Mouse (Mus musculus): ENCODE results near the gene Mybbp1a. TPM values are rescaled to one million over a fixed set of nuclear protein-coding genes. Genes with fewer than 3 reads are reported as not detected.

Gene Mybbp1a
- 10 to 100 TPM; 55.7 to 56.2 TPM for total RNA-seq (2021)
- long read RNA-seq, experiment 1, full-length matches to known transcripts = 21 of 41 reads
- long read RNA-seq, experiment 1, partial matches to known transcripts = 11 of 41 reads
- long read RNA-seq, experiment 1, other reads (novel, unspliced or antisense) = 9 of 41 reads
- long read RNA-seq, experiment 2, full-length matches to known transcripts = 27 of 48 reads
- long read RNA-seq, experiment 2, partial matches to known transcripts = 9 of 48 reads
- long read RNA-seq, experiment 2, other reads (novel, unspliced or antisense) = 12 of 48 reads

DNA sequence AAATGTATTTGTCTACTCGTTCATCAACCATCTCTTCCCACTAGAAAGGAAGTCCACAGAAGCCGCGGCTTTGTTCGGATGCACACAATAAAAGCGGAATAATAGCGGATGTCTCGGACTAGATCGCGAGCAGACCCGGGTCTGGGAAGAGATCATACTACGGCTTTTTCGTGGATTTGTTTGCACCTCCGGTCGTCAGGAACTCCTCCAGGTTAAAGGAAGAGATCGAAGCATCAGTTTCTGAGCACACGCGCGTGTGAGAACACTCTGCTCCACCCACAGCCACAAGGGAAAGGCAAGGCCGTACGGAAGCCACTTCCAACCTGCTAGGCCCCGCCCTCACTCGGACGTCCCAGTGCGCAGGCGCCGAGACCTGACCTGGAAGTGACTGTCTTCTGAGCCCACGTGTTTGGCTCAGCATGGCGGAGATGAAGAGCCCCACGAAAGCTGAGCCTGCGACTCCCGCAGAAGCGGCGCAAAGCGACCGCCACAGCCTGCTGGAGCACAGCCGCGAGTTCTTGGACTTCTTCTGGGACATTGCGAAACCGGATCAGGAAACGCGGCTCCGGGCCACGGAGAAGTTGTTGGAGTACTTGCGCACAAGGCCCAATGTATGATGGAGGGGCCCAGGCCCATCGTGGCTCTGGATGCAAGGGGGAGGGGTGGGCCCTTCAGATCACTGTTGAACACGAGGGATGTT is at the start of gene Mybbp1a:
Gene Mybbp1a (plus strand): TSS at position 391 of the 700 bp plus-strand sequence.
- no peak for TF ChIP-seq CTCF (conservative IDR thresholded peaks at IDR 0.05)
- Histone ChIP-seq H3K27ac (peak within 1 kb of the TSS; percentile 95), H3K4me3 (peak within 1 kb of the TSS; percentile 85)
- DNase-seq (ENCODE audit: low spot score in 2 of 2) = peak; percentile 98 to 99

DNA sequence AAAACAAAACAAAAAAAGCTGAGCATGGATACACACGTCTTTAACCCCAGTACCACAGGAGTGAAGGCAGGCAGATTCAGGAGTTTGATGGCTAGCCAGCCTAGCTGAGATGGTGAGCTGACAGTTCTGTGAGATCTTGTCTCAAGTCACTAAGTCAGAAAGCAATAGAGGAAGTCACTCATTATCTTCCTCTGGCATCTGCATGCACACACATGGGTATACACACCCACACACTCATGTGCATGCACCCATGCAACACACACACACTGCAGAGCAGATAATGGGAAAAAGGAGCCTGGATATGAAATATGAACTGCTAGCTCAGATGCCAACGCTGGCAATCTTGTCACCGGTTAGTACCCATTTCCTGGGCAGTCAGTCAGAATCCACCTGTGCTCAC is 47.9 kb upstream of the Mybbp1a start:
- Histone ChIP-seq H3K27ac (no peak overlapping the region; the same call in 1 of the 2 replicates), H3K4me3 (no peak overlapping the region)
- DNase-seq (ENCODE audit: low spot score in 2 of 2) = no peak
- TF ChIP-seq CTCF (conservative IDR thresholded peaks at IDR 0.05) = no peak

DNA sequence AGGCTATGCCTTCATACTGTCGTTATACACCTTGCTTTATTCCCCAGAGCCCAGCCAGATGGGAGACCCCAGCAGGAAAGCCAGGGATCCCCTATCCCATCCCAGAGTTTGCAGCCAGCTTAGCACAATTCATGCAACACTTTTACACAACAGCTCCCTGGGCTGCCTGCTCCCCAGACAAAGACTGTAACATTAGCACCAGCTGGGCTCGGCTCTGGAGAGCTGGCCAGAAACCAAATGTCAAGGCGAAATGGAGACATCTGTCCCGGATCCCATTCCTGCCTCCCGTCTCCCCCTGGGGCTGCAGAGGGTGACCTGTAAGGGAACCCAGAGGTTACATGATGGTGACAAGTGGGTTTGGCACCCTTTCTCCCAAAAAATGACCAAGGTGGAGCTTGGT is 47.5 kb upstream of the Mybbp1a start:
- no peak for DNase-seq (ENCODE audit: low spot score in 2 of 2)
- H3K27ac ChIP-seq = no peak overlapping the region; the same call in 1 of the 2 replicates
- no peak overlapping the region for H3K4me3 ChIP-seq
- TF ChIP-seq CTCF (conservative IDR thresholded peaks at IDR 0.05) = no peak

DNA sequence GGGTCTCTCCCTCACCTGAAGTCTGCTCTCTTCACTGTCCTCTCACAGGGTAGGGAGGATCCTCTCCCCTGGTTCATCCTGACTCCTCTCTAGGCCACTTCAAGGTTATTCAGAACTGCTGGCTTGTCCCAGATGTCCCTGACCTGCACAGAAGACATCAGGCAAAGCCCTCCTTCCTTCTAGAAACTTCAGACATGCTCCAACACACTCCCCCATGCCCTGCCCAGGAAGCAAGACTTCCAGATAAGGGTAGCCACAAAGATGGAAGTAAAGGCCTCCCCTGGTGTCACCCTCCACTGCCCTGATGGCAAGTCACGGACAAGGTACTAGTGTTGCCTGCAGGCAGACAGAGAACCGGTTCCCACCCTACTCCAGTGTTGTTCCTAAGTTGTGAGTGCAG is 46.5 kb upstream of the Mybbp1a start:
- TF ChIP-seq CTCF (conservative IDR thresholded peaks at IDR 0.05) = no peak
- no peak for DNase-seq (ENCODE audit: low spot score in 2 of 2)
- no peak overlapping the region for H3K4me3 ChIP-seq
- no peak overlapping the region for H3K27ac ChIP-seq

DNA sequence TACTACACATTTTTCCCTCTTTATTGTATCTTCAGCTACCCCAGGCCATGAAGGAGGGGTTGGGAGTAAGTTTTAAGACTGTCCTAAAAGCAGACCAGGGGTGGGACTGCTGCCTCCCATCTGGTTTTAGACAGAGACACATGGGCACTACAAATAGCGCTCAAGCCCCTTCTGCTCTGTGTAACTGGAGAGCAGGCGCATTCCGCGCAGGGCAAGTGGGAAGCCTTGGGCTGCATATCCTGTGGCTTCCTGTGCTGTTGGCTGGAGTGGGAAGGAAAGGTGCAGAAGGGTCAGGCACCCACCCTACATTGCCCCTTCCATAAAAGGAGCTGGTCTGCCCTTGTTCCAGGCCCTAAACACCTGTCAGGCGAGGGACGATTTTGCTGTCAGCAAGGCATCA is 45.5 kb upstream of the Mybbp1a start:
- Histone ChIP-seq H3K27ac (no peak overlapping the region), H3K4me3 (no peak overlapping the region)
- no peak for TF ChIP-seq CTCF (conservative IDR thresholded peaks at IDR 0.05)
- no peak for DNase-seq (ENCODE audit: low spot score in 2 of 2)

DNA sequence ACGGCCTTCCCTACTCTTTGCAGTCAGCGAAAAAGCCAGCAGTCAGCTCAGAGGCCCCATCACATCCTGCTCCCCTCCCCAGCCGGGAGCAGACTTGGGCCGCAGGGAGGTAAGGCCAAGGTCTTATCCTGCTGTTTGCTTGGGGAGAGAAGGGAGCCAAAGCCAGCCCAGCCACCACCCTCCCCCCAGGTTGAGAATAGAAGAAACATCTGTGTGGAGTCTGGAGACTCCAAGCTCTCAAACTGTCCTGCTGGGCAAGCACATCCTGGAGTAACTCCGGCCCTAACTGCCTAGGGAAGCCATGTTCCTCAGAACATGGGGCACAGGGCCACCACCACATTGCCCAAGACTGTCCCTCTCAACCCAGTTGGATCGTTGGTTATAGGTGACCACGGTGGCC is 44.5 kb upstream of the Mybbp1a start:
- TF ChIP-seq CTCF (conservative IDR thresholded peaks at IDR 0.05) = no peak
- H3K27ac ChIP-seq = no peak overlapping the region
- no peak for DNase-seq (ENCODE audit: low spot score in 2 of 2)
- H3K4me3 ChIP-seq = no peak overlapping the region

DNA sequence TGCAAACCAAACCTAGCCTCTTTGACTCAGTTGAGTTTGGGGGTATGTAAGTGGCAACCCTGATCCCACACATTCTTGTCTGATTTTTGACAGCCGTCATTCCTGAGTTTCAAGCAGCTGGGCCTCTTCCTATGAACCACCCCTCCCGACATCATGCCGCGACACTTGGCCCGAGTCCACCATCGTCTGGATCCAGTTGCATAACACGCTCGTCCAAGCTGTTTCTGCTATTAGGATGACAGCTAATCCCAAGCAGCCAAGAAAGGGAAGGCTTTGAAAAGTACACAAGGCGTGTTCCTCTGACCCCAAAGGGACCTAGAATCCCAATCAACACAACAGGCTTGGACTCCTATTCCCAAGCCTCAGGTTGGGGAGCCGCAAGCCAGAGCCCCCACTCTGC is 44.1 kb upstream of the Mybbp1a start:
- peak in 1 of 2 experiments; percentile 54 for DNase-seq (ENCODE audit: low spot score in 2 of 2)
- no peak for TF ChIP-seq CTCF (conservative IDR thresholded peaks at IDR 0.05)
- Histone ChIP-seq H3K4me3 (no peak overlapping the region), H3K27ac (no peak overlapping the region)

DNA sequence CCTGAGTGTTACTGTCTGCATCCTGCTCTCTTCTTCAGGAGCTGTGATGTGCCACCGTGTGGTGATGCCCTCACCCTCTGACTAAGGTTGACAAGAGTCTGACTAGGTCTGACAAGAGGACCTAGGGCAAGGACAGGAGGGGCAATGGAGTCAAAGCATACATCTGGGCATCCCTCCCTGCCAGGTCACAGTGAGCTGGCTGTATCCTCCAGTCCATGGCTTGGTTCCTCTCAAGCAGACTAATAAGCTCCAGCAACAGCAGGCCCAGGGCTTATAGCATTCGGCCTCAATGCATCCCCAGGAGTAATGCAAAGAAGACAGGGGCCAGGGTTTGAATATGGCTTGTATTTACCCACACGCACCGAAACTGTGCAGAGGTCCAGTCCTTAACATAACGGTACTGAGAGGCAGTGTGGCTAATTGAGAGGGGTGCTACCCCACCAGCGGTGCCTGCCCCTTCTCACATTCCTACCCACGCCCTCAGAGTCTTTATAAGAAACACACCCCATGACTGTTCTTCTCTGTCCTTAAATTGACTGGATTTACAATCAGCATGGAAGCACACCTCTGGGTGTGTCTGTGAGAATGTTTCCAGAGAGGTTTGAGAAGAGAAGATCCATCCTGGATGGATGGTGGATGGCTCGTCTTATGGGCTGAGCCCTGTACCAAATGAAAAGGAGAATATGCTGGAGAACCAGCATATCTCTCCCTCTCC is 43.2 kb upstream of the Mybbp1a start:
- no peak for DNase-seq (ENCODE audit: low spot score in 2 of 2)
- Histone ChIP-seq H3K4me3 (no peak overlapping the region), H3K27ac (no peak overlapping the region)
- no peak for TF ChIP-seq CTCF (conservative IDR thresholded peaks at IDR 0.05)

DNA sequence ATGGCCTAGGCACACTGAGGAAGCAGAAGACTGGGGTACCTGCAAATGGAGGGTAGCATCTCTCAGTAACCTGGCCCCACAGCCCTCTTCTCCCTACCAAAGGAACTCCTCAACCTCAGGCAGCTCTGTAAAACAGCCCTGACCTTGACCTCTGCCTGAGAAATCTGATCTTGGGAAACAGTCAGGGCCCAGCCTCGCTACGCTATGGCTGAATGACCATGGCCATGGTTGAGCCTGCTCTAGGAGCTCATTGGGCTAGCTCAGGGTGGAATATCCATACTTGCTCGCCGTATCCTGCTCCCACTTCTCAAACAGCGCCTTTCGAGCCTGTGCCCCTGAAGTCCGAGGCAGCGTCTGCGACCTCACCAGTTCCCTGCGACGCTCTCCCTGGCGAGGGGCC is 40.1 kb upstream of the Mybbp1a start:
- DNase-seq (ENCODE audit: low spot score in 2 of 2) = no peak
- Histone ChIP-seq H3K27ac (no peak overlapping the region), H3K4me3 (no peak overlapping the region)
- no peak for TF ChIP-seq CTCF (conservative IDR thresholded peaks at IDR 0.05)

DNA sequence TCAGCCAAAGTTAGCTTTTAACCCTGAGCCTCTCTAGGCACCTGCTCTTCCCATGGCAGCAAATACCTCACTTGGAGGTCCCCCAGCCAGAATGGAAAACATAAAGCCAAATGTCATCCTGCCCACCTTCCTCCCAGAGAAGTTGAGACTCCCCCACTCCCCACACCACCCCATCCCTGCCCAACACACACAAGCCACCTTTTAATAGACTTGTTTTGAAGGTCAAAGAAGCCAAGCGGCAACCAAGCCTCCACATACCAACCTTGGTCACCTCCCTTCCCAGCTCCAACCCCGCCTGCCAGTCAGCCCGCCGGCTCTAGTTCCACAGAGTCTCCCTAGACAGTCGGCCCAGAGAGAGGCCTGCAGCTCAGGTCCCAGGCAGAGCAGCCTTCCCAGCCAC is 39.1 kb upstream of the Mybbp1a start:
- H3K4me3 ChIP-seq = no peak overlapping the region
- TF ChIP-seq CTCF (conservative IDR thresholded peaks at IDR 0.05) = no peak

DNA sequence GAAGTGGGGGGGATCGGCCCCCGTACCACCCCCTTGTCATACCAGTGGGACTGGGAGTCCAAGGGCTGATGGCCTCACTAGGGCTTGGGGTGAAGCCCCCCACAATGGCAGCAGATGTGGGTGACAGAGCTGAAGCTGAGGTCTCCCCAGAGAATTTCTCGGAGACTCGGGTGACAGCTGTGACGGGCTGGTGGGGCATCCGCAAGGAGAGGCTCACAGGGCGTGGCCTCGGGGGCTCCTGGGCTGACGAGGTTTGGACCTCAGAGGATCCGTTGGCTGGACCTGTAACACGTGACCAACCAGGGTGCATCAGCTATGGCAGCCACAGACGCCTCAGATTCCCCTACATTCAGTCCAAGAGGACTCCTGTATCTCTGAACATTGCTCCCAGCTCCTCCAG is 38.2 kb upstream of the Mybbp1a start:
- H3K4me3 ChIP-seq = no peak overlapping the region
- no peak overlapping the region for H3K27ac ChIP-seq
- DNase-seq (ENCODE audit: low spot score in 2 of 2) = no peak
- TF ChIP-seq CTCF (conservative IDR thresholded peaks at IDR 0.05) = no peak

More for the DNA sequence above, 39.1 kb upstream of the Mybbp1a start:
- H3K27ac ChIP-seq = no peak overlapping the region
- no peak for DNase-seq (ENCODE audit: low spot score in 2 of 2)

DNA sequence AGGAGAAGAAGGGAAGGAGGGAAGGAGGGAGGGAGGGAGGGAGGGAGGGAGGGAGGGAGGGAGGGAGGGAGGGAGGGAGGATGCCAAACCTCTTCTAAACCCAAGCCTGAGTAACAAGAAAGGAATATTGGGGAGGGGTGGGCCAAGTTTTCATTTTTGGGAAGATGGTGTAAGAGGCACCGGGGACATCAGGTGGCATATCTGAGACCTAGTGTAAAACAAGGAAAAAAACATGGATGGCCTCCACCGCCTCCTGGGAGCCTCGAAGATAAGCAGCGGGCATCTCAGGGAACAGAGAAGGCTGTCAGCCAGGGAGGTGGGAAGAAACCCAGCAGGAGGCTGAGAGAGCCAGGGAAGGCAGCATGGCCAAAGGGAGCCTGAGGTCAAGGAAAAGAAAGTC is 35.6 kb upstream of the Mybbp1a start:
- H3K27ac ChIP-seq = no peak overlapping the region
- no peak overlapping the region for H3K4me3 ChIP-seq
- DNase-seq (ENCODE audit: low spot score in 2 of 2) = no peak
- TF ChIP-seq CTCF (conservative IDR thresholded peaks at IDR 0.05) = no peak

DNA sequence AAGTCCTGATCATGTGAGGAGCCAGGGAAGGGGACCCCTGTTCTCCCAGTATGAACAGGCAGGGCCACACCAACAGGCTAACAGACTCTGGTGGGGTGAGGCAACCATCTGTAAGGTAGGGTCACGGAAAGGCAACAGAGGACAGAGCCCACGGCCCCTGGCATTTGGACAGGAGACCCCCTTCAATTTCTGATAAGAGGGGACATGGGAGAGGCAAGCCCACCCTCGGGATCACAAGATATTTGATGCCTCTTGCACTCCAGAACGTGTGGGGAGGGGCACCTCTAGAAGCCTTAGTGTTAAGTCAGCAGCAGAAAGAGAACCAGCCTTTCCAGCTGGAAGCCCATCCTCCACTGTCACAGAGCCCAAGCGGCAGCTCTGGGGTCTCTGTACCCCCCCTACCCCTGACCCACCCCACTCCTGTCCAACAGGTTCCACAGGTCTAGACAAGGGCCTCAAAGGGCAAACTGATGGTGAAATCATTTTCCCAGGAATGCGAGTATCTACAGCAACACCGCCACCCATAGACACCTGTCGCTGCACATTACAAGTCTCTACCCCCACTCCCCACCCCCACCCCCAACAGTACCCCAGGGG is 35.0 kb upstream of the Mybbp1a start:
- no peak overlapping the region for H3K27ac ChIP-seq
- DNase-seq (ENCODE audit: low spot score in 2 of 2) = no peak
- H3K4me3 ChIP-seq = no peak overlapping the region
- no peak for TF ChIP-seq CTCF (conservative IDR thresholded peaks at IDR 0.05)
